Mouse (Mus musculus) hindbrain, embryonic 16.5 days (tissue): Measurements from ENCODE around the gene Jph2. TPM values are rescaled to one million over a fixed set of nuclear protein-coding genes. Genes with fewer than 3 reads are reported as not detected.

Source experiments
- ATAC-seq: fragments of 200-750 bp; cut with Nextera tagmentation; 2 replicates; pipeline ENCODE4 v1.8.0; 2017; ENCODE audit warnings: moderate TSS enrichment, moderate library complexity
- H3K27ac ChIP-seq: fragments of 300-500 bp; sonication (generic); 2 replicates; pipeline ENCODE4 v1.5.1; 2014; ENCODE audit warnings: low read depth, mild to moderate bottlenecking, control low read depth, low read length, moderate library complexity
- H3K27me3 ChIP-seq: fragments of 300-500 bp; sonication (generic); replicated peaks from 2 replicates; pipeline ENCODE4 v1.6.1; 2014; ENCODE audit warnings: low read length; ENCODE audit not compliant: control insufficient read depth, insufficient read depth
- H3K36me3 ChIP-seq: fragments of 300-500 bp; sonication (generic); 2 replicates; pipeline ENCODE4 v1.6.1; 2014; ENCODE audit warnings: mild to moderate bottlenecking, low read length, moderate library complexity, mixed read lengths; ENCODE audit not compliant: control insufficient read depth, insufficient read depth
- H3K4me1 ChIP-seq: fragments of 300-500 bp; sonication (generic); 2 replicates; pipeline ENCODE4 v1.6.1; 2014; ENCODE audit warnings: low read depth, low read length; ENCODE audit not compliant: control insufficient read depth, insufficient read depth
- H3K4me2 ChIP-seq: fragments of 300-500 bp; sonication (generic); 2 replicates; pipeline ENCODE4 v1.6.1; 2014; ENCODE audit warnings: mild to moderate bottlenecking, low read length, control low read depth, moderate library complexity
- H3K4me3 ChIP-seq: fragments of 300-500 bp; sonication (generic); 2 replicates; pipeline ENCODE4 v1.5.1; 2014; ENCODE audit warnings: mild to moderate bottlenecking, low read length, control low read depth, moderate library complexity
- H3K9ac ChIP-seq: fragments of 300-500 bp; sonication (generic); 2 replicates; pipeline ENCODE4 v1.6.1; 2014; ENCODE audit warnings: low read depth, mild to moderate bottlenecking, control low read depth, low read length, moderate library complexity
- H3K9me3 ChIP-seq: fragments of 300-500 bp; sonication (generic); 2 replicates; pipeline ENCODE4 v1.6.1; 2014; ENCODE audit warnings: mild to moderate bottlenecking, low read length, moderate library complexity; ENCODE audit not compliant: control insufficient read depth
- WGBS: fragments of 180-500 bp; shearing (Covaris S2); extraction: QIAGEN DNeasy Blood & Tissue Kit; methylation state at CpG from one replicate; pipeline ENCODE4 v1.1.7; 2014; 5-methylcytosine and 5-hydroxymethylcytosine counted together
- polyA plus RNA-seq: library from polyadenylated mRNA; unstranded; fragments of >200 nt; fragmentation: Nextera tagmentation; extraction: Ambion mirVana; gene quantifications from 2 replicates; pipeline ENCODE4 v1.2.1, GENCODE M21; 2015

Gene Jph2
- polyA plus RNA-seq, 1 experiment from 2014 or later: 1.0 TPM

GRCm38 (mm10) chr2:163317281-163317680, 80.5 kb downstream of the Jph2 start:
- H3K9ac ChIP-seq: no peak overlapping the region
- H3K4me3 ChIP-seq: no peak overlapping the region
- H3K36me3 ChIP-seq: no peaks in the 10 kb centered on the region
- H3K4me2 ChIP-seq: no peak overlapping the region
- no peaks in the 10 kb centered on the region for H3K4me1 ChIP-seq
- no peaks in the 10 kb centered on the region for H3K9me3 ChIP-seq
- no peak for ATAC-seq
- H3K27ac ChIP-seq: no peak overlapping the region
- WGBS: 85% methylated on average over 4 of the region's 4 CpGs
- H3K27me3 ChIP-seq: peaks cover 6% of the 10 kb centered on the region

- Histone ChIP-seq H3K9ac (no peak overlapping the region), H3K27ac (no peak overlapping the region), H3K9me3 (no peaks in the 10 kb centered on the region), H3K4me1 (no peaks in the 10 kb centered on the region), H3K27me3 (no peaks in the 10 kb centered on the region; the same call in 1 of the 2 replicates), H3K36me3 (no peaks in the 10 kb centered on the region), H3K4me2 (no peak overlapping the region), H3K4me3 (no peak overlapping the region)
- no peak for ATAC-seq
- 74% methylated on average over 11 of the region's 11 CpGs for WGBS
Measured at GRCm38 (mm10) chr2:163310163-163310688, 87.6 kb downstream of the Jph2 start.

GRCm38 (mm10) chr2:163309376-163309775, 88.4 kb downstream of the Jph2 start:
- Histone ChIP-seq H3K9me3 (no peaks in the 10 kb centered on the region), H3K36me3 (no peaks in the 10 kb centered on the region), H3K4me3 (no peak overlapping the region), H3K27me3 (no peaks in the 10 kb centered on the region; the same call in 1 of the 2 replicates), H3K4me2 (no peak overlapping the region), H3K27ac (no peak overlapping the region), H3K9ac (no peak overlapping the region), H3K4me1 (no peaks in the 10 kb centered on the region)
- WGBS: 57% methylated on average over 17 of the region's 17 CpGs
- ATAC-seq: no peak

DNA sequence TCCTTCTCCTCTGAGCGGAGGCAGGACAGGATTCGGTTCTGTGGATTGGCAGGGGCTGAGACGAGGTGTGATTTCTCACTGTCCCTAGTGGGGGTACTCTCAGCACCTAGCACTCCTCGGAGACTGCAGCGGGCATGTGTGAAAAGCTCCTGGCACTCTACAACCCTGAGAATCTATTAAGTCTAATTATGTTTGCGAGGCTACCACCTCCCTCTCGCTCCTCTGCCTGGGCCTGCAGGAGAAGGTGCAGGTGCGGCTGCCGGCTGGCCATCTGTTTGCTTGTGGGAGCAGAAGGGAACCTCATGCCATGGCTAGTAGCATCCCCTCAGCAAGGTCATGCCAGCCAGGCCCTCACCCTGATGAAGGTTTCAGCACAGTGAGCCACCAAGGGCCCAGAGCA, 94.8 kb downstream of the Jph2 start:
- Histone ChIP-seq H3K9me3 (no peaks in the 10 kb centered on the region), H3K36me3 (no peaks in the 10 kb centered on the region), H3K9ac (no peak overlapping the region), H3K4me3 (no peak overlapping the region), H3K27me3 (peaks cover 8% of the 10 kb centered on the region), H3K4me2 (no peak overlapping the region), H3K4me1 (peaks cover 34% of the 10 kb centered on the region), H3K27ac (no peak overlapping the region)
- 39% methylated on average over 9 of the region's 9 CpGs for WGBS
- no peak for ATAC-seq

- no peak overlapping the region for H3K27ac ChIP-seq
- ATAC-seq: no peak
- H3K27me3 ChIP-seq: peaks cover 8% of the 10 kb centered on the region
- H3K4me3 ChIP-seq: no peak overlapping the region
- whole genome bisulfite sequencing: 59% methylated on average over 5 of the region's 5 CpGs
- H3K9me3 ChIP-seq: no peaks in the 10 kb centered on the region
- H3K9ac ChIP-seq: no peak overlapping the region
- H3K4me1 ChIP-seq: peaks cover 42% of the 10 kb centered on the region
- H3K4me2 ChIP-seq: no peak overlapping the region
- no peaks in the 10 kb centered on the region for H3K36me3 ChIP-seq
Measured at GRCm38 (mm10) chr2:163301641-163302040, 96.2 kb downstream of the Jph2 start.

DNA sequence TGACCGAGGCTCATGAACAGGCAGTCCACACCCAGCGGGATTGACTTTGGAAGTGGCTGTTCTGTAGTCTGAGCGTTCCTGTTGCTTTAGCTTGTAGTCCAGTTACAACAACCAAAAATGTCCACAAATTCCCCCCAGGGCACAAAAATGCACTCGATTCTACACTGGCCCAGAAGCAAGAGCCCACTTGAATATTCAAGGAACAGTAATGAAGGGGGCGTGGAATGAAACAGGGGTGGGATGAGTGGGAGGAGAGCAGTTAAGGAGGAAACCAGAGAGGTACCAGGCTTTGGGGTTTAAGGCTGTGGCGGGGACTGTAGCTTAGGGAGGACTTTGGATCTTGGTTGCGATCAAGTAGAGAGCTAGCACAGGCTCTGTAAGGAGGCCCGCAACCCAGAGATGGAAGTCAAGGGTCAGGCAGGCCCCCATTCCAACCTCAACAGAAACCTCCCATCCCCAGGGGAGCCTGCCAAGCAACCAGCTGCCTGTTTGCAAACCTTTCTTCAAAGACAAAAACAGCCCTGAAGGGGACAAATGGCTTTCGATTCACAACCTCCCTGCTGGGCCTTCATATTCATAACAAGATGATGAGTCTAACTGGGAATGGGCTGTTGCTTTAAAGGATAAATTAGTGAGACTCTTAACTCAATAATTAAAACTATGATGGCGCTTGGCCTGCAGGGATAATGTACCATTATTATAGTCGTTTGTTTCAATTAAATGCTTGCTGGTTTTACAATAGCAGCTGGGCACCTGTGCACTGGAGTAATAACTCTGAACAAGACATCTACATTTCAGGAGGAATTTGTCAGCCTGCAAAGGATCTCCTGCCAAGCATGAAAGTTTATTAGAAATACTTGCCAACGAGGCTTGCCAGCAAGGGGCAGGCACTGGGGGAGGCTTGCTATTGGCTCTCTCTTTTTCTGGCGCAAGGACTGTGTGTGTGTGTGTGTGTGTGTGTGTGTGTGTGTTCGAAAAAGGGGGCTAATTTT, 97.4 kb downstream of the Jph2 start:
- no peaks in the 10 kb centered on the region for H3K36me3 ChIP-seq
- H3K27ac ChIP-seq: peak overlapping the region; percentile 57
- no peak overlapping the region for H3K4me3 ChIP-seq
- no peaks in the 10 kb centered on the region for H3K9me3 ChIP-seq
- H3K27me3 ChIP-seq: peaks cover 10% of the 10 kb centered on the region
- H3K4me2 ChIP-seq: no peak overlapping the region
- ATAC-seq: peak; percentile 65
- peaks cover 45% of the 10 kb centered on the region for H3K4me1 ChIP-seq
- H3K9ac ChIP-seq: no peak overlapping the region
- WGBS: 22% methylated on average over 14 of the region's 14 CpGs

DNA sequence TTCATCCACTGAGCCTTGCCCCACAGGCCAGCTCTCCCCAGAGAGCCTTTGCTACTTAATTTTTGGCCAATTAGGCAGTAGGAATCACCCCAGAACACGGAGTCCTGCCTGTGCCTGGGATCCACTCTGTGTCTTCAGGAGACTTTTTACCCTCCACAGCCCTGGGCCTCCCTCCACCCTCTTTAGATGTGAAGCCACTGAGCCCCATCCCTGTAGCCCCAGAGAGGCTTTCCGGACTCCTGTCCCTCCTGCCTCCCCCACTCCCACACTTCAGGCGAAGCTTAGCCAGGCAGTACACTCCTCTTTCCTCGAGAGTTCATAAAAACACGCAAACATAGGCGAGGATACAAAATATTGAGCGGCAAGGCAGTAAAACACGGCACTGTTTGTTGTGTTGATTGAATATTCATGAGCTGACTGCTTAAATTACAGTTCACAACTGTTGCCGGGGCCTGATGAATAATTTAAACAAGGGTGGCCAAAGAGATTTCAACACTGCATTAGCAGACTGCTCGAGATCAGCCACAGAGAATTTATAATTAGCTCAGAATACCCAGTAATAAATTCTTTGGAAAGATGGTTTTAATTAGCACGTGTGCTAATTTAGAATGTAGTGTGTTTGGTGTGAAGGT, 100.7 kb downstream of the Jph2 start:
- Histone ChIP-seq H3K27me3 (peaks cover 12% of the 10 kb centered on the region), H3K9me3 (no peaks in the 10 kb centered on the region), H3K36me3 (no peaks in the 10 kb centered on the region), H3K4me2 (no peak overlapping the region; the same call in 1 of the 2 replicates), H3K4me3 (no peak overlapping the region), H3K4me1 (peaks cover 34% of the 10 kb centered on the region), H3K27ac (peak overlapping the region; percentile 21; the same call in 1 of the 2 replicates), H3K9ac (no peak overlapping the region)
- WGBS: 13% methylated on average over 11 of the region's 11 CpGs
- peak; percentile 31; the same call in 1 of the 2 replicates for ATAC-seq

DNA sequence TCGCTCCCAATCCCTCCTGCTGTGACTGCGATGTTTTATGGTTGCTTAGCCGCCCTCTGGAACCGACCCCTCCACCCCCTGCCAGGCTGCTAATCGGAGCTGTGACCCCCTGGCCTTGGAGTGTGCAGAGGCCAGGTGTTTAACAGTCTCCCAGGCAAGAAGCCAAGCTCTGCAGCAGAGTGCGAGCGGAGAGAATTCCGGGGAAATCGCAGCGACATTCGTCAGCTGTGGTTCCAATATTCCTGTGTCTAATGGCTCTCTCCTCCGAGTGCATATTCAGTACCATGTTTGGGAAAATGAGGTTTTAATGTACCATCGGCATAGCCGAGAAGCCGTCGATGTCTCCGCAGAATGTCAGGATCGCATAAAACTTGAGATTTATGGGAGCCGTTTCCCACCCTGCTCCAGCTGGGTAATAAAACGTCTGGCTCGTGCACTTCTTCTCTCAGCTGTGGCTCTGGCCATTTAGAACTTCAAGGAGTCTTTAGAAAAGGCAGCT, 108.9 kb downstream of the Jph2 start:
- Histone ChIP-seq H3K9ac (no peak overlapping the region), H3K27me3 (peaks cover 23% of the 10 kb centered on the region), H3K27ac (peak overlapping the region; percentile 66), H3K9me3 (no peaks in the 10 kb centered on the region), H3K36me3 (no peaks in the 10 kb centered on the region), H3K4me2 (peak overlapping the region; percentile 45), H3K4me1 (peaks cover 15% of the 10 kb centered on the region), H3K4me3 (no peak overlapping the region)
- peak; percentile 57 for ATAC-seq
- WGBS: 11% methylated on average over 21 of the region's 21 CpGs
